Mouse (Mus musculus): ENCODE data around the gene Camta1. TPM values are rescaled to one million over a fixed set of nuclear protein-coding genes. Genes with fewer than 3 reads are reported as not detected.
A peak's percentile ranks its signal among the peaks of the same experiment; 100 is the strongest.

Camta1 gene
- polyA plus RNA-seq, 1 experiment from 2014 or later, result 123 TPM

GRCm38 (mm10) chr4:151194030-151194714 lies 667.5 kb downstream of the Camta1 start:
- Histone ChIP-seq H3K9ac (ENCODE audit: low read length) (no peak overlapping the region), H3K4me2 (ENCODE audit: low read length) (0 out of 2 replicates have a peak overlapping the region, but pooled peaks have one; percentile 16), H3K27me3 (replicated peaks; ENCODE audit: control insufficient read depth, insufficient read depth, low read length) (0 out of 2 replicates have a peak, but pooled peaks cover 3% of the 10 kb centered on the region), H3K4me1 (ENCODE audit: control insufficient read depth, insufficient read depth, low read length) (peaks cover 10% of the 10 kb centered on the region), H3K27ac (ENCODE audit: low read depth, low read length) (peak overlapping the region; percentile 14; the same call in 1 of the 2 replicates), H3K36me3 (ENCODE audit: control insufficient read depth, insufficient read depth, low read length) (no peaks in the 10 kb centered on the region), H3K9me3 (replicated peaks; ENCODE audit: control insufficient read depth, low read length) (no peaks in the 10 kb centered on the region), H3K4me3 (ENCODE audit: low read depth, low read length) (no peak overlapping the region)
- DNase-seq (ENCODE audit: low spot score) (peak; percentile 77), ATAC-seq (peak; percentile 78)
- 11% methylated on average over 11 of the region's 11 CpGs for WGBS

GRCm38 (mm10) chr4:151186447-151186846 lies 675.2 kb downstream of the Camta1 start:
- no peak overlapping the region for H3K4me3 ChIP-seq (ENCODE audit: low read depth, low read length)
- H3K36me3 ChIP-seq (ENCODE audit: control insufficient read depth, insufficient read depth, low read length), result no peaks in the 10 kb centered on the region
- no peaks in the 10 kb centered on the region; the same call in none of the 2 replicates for H3K4me1 ChIP-seq (ENCODE audit: control insufficient read depth, insufficient read depth, low read length)
- no peak overlapping the region for H3K27ac ChIP-seq (ENCODE audit: low read depth, low read length)
- no peak overlapping the region for H3K4me2 ChIP-seq (ENCODE audit: low read length)
- H3K9me3 ChIP-seq (replicated peaks; ENCODE audit: control insufficient read depth, low read length), result no peaks in the 10 kb centered on the region
- peaks cover 9% of the 10 kb centered on the region; the same call in 1 of the 2 replicates for H3K27me3 ChIP-seq (replicated peaks; ENCODE audit: control insufficient read depth, insufficient read depth, low read length)
- 11% methylated on average over 8 of the region's 8 CpGs for WGBS
- no peak overlapping the region for H3K9ac ChIP-seq (ENCODE audit: low read length)
- ATAC-seq (no peak), DNase-seq (ENCODE audit: low spot score) (peak; percentile 59)

- H3K4me3 ChIP-seq (ENCODE audit: low read depth, low read length), result no peak overlapping the region
- no peak overlapping the region for H3K27ac ChIP-seq (ENCODE audit: low read depth, low read length)
- DNase-seq (ENCODE audit: low spot score) (no peak), ATAC-seq (no peak)
- no peak overlapping the region for H3K9ac ChIP-seq (ENCODE audit: low read length)
- peaks cover 5% of the 10 kb centered on the region for H3K4me1 ChIP-seq (ENCODE audit: control insufficient read depth, insufficient read depth, low read length)
- H3K27me3 ChIP-seq (replicated peaks; ENCODE audit: control insufficient read depth, insufficient read depth, low read length), result peaks cover 9% of the 10 kb centered on the region; the same call in 1 of the 2 replicates
- no peaks in the 10 kb centered on the region for H3K36me3 ChIP-seq (ENCODE audit: control insufficient read depth, insufficient read depth, low read length)
- no peak overlapping the region for H3K4me2 ChIP-seq (ENCODE audit: low read length)
- no peaks in the 10 kb centered on the region for H3K9me3 ChIP-seq (replicated peaks; ENCODE audit: control insufficient read depth, low read length)
- 12% methylated on average over 1 of the region's 1 CpGs for WGBS
Measured at GRCm38 (mm10) chr4:151185750-151186149, 675.9 kb downstream of the Camta1 start.

GRCm38 (mm10) chr4:151180394-151180902 lies 681.2 kb downstream of the Camta1 start:
- Histone ChIP-seq H3K9ac (ENCODE audit: low read length) (no peak overlapping the region), H3K27ac (ENCODE audit: low read depth, low read length) (no peak overlapping the region), H3K9me3 (replicated peaks; ENCODE audit: control insufficient read depth, low read length) (no peaks in the 10 kb centered on the region), H3K36me3 (ENCODE audit: control insufficient read depth, insufficient read depth, low read length) (no peaks in the 10 kb centered on the region), H3K4me3 (ENCODE audit: low read depth, low read length) (no peak overlapping the region), H3K4me2 (ENCODE audit: low read length) (no peak overlapping the region), H3K27me3 (replicated peaks; ENCODE audit: control insufficient read depth, insufficient read depth, low read length) (0 out of 2 replicates have a peak, but pooled peaks cover 4% of the 10 kb centered on the region), H3K4me1 (ENCODE audit: control insufficient read depth, insufficient read depth, low read length) (peaks cover 28% of the 10 kb centered on the region)
- DNase-seq (ENCODE audit: low spot score) (peak; percentile 74), ATAC-seq (no peak)
- 16% methylated on average over 7 of the region's 7 CpGs for WGBS

- H3K4me2 ChIP-seq (ENCODE audit: low read length), result no peak overlapping the region
- 57% methylated on average over 3 of the region's 3 CpGs for WGBS
- no peak overlapping the region for H3K9ac ChIP-seq (ENCODE audit: low read length)
- DNase-seq (ENCODE audit: low spot score) (no peak), ATAC-seq (no peak)
- H3K36me3 ChIP-seq (ENCODE audit: control insufficient read depth, insufficient read depth, low read length), result no peaks in the 10 kb centered on the region
- H3K9me3 ChIP-seq (replicated peaks; ENCODE audit: control insufficient read depth, low read length), result no peaks in the 10 kb centered on the region
- H3K27me3 ChIP-seq (replicated peaks; ENCODE audit: control insufficient read depth, insufficient read depth, low read length), result 0 out of 2 replicates have a peak, but pooled peaks cover 4% of the 10 kb centered on the region
- H3K27ac ChIP-seq (ENCODE audit: low read depth, low read length), result peak overlapping the region; percentile 39; the same call in 1 of the 2 replicates
- no peak overlapping the region for H3K4me3 ChIP-seq (ENCODE audit: low read depth, low read length)
- peaks cover 28% of the 10 kb centered on the region for H3K4me1 ChIP-seq (ENCODE audit: control insufficient read depth, insufficient read depth, low read length)
Measured at GRCm38 (mm10) chr4:151179639-151180038, 682.0 kb downstream of the Camta1 start.

- Histone ChIP-seq H3K27me3 (replicated peaks; ENCODE audit: control insufficient read depth, insufficient read depth, low read length) (0 out of 2 replicates have a peak, but pooled peaks cover 4% of the 10 kb centered on the region), H3K4me2 (ENCODE audit: low read length) (no peak overlapping the region), H3K9ac (ENCODE audit: low read length) (no peak overlapping the region), H3K4me3 (ENCODE audit: low read depth, low read length) (no peak overlapping the region), H3K36me3 (ENCODE audit: control insufficient read depth, insufficient read depth, low read length) (no peaks in the 10 kb centered on the region), H3K4me1 (ENCODE audit: control insufficient read depth, insufficient read depth, low read length) (peaks cover 28% of the 10 kb centered on the region), H3K9me3 (replicated peaks; ENCODE audit: control insufficient read depth, low read length) (no peaks in the 10 kb centered on the region), H3K27ac (ENCODE audit: low read depth, low read length) (no peak overlapping the region)
- peak; percentile 91 for DNase-seq (ENCODE audit: low spot score)
- WGBS, result 17% methylated on average over 8 of the region's 8 CpGs
- ATAC-seq, result peak; percentile 79
Measured at GRCm38 (mm10) chr4:151178970-151179378, 682.7 kb downstream of the Camta1 start.

- Histone ChIP-seq H3K9me3 (replicated peaks; ENCODE audit: control insufficient read depth, low read length) (no peaks in the 10 kb centered on the region), H3K4me3 (ENCODE audit: low read depth, low read length) (no peak overlapping the region), H3K27me3 (replicated peaks; ENCODE audit: control insufficient read depth, insufficient read depth, low read length) (0 out of 2 replicates have a peak, but pooled peaks cover 9% of the 10 kb centered on the region), H3K4me1 (ENCODE audit: control insufficient read depth, insufficient read depth, low read length) (peaks cover 12% of the 10 kb centered on the region), H3K36me3 (ENCODE audit: control insufficient read depth, insufficient read depth, low read length) (no peaks in the 10 kb centered on the region), H3K4me2 (ENCODE audit: low read length) (no peak overlapping the region), H3K27ac (ENCODE audit: low read depth, low read length) (no peak overlapping the region), H3K9ac (ENCODE audit: low read length) (no peak overlapping the region)
- 0 out of 2 replicates have a peak, but pooled peaks have one; percentile 6 for ATAC-seq
- WGBS, result 17% methylated on average over 8 of the region's 8 CpGs
- peak; percentile 64 for DNase-seq (ENCODE audit: low spot score)
Measured at GRCm38 (mm10) chr4:151172526-151172925, 689.1 kb downstream of the Camta1 start.

- H3K27ac ChIP-seq (ENCODE audit: low read depth, low read length), result no peak overlapping the region
- no peak overlapping the region for H3K9ac ChIP-seq (ENCODE audit: low read length)
- H3K9me3 ChIP-seq (replicated peaks; ENCODE audit: control insufficient read depth, low read length), result no peaks in the 10 kb centered on the region
- H3K4me1 ChIP-seq (ENCODE audit: control insufficient read depth, insufficient read depth, low read length), result peaks cover 14% of the 10 kb centered on the region
- H3K27me3 ChIP-seq (replicated peaks; ENCODE audit: control insufficient read depth, insufficient read depth, low read length), result 0 out of 2 replicates have a peak, but pooled peaks cover 12% of the 10 kb centered on the region
- H3K4me3 ChIP-seq (ENCODE audit: low read depth, low read length), result no peak overlapping the region
- DNase-seq (ENCODE audit: low spot score), result no peak
- WGBS, result 70% methylated on average over 3 of the region's 3 CpGs
- no peak for ATAC-seq
- no peaks in the 10 kb centered on the region for H3K36me3 ChIP-seq (ENCODE audit: control insufficient read depth, insufficient read depth, low read length)
- H3K4me2 ChIP-seq (ENCODE audit: low read length), result no peak overlapping the region
Measured at GRCm38 (mm10) chr4:151171117-151171516, 690.6 kb downstream of the Camta1 start.

- WGBS, result 49% methylated on average over 18 of the region's 18 CpGs
- H3K4me2 ChIP-seq (ENCODE audit: low read length), result no peak overlapping the region
- DNase-seq (ENCODE audit: low spot score) (peak; percentile 65), ATAC-seq (peak; percentile 47)
- H3K9ac ChIP-seq (ENCODE audit: low read length), result no peak overlapping the region
- H3K9me3 ChIP-seq (replicated peaks; ENCODE audit: control insufficient read depth, low read length), result no peaks in the 10 kb centered on the region
- no peak overlapping the region for H3K27ac ChIP-seq (ENCODE audit: low read depth, low read length)
- no peaks in the 10 kb centered on the region for H3K36me3 ChIP-seq (ENCODE audit: control insufficient read depth, insufficient read depth, low read length)
- 0 out of 2 replicates have a peak, but pooled peaks cover 12% of the 10 kb centered on the region for H3K27me3 ChIP-seq (replicated peaks; ENCODE audit: control insufficient read depth, insufficient read depth, low read length)
- peaks cover 19% of the 10 kb centered on the region for H3K4me1 ChIP-seq (ENCODE audit: control insufficient read depth, insufficient read depth, low read length)
- H3K4me3 ChIP-seq (ENCODE audit: low read depth, low read length), result no peak overlapping the region
Measured at GRCm38 (mm10) chr4:151170658-151171057, 691.0 kb downstream of the Camta1 start.
